Mouse (Mus musculus) T-helper 1 cell (primary cell): ENCODE measurements around the gene Ints3.

Source experiments
- in situ Hi-C: fragments of 300-600 bp; cut with MboI, MseI; formaldehyde crosslinking; loops from one replicate; pipeline ENCODE4 v1.15.1; 2025; ENCODE audit warnings: high pct_unique_total_duplicates

Ints3 gene

GRCm38 (mm10) chr3:90433381-90434020, at the start of gene Ints3:
Gene Ints3 (minus strand): TSS chr3:90433622.
- in situ Hi-C loops: no loop called here

- in situ Hi-C loops: no loop called here
These were observed 42.6 kb upstream of the Ints3 start, which contains the start of gene Ilf2 for GRCm38 (mm10) chr3:90475831-90476611. Gene Ilf2 (plus strand): TSS chr3:90476126.

DNA sequence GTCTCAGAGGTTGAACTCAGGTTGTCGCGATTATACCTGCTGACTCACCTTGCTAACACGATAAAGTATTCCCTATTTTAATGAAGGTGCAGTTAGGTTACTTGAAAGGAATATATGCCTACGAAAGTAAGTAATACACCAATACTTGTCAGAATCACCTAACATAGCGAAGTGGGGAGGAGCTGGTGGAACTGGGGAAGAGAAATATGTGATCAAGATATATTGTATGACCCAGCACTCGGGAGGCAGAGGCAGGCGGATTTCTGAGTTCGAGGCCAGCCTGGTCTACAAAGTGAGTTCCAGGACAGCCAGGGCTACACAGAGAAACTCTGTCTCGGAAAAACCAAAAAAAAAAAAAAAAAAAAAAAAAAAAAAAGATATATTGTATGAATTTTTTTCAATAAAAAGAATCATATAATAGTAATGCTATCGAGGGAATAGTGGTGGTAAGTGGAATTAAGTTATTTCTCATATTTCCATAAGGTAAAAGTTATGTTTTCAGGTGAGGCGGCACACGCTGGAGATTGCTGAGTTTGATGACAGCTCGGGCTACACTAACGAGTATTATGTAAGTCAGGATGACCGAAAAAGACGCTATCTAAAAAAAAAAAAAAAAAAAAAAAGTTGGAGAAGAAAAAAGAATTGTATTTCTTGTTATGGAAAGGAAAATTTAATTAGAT, 41.9 kb upstream of the Ints3 start:
- in situ Hi-C loops: no loop called here

GRCm38 (mm10) chr3:90472213-90472612, 38.8 kb upstream of the Ints3 start:
- in situ Hi-C loops: no loop called here

DNA sequence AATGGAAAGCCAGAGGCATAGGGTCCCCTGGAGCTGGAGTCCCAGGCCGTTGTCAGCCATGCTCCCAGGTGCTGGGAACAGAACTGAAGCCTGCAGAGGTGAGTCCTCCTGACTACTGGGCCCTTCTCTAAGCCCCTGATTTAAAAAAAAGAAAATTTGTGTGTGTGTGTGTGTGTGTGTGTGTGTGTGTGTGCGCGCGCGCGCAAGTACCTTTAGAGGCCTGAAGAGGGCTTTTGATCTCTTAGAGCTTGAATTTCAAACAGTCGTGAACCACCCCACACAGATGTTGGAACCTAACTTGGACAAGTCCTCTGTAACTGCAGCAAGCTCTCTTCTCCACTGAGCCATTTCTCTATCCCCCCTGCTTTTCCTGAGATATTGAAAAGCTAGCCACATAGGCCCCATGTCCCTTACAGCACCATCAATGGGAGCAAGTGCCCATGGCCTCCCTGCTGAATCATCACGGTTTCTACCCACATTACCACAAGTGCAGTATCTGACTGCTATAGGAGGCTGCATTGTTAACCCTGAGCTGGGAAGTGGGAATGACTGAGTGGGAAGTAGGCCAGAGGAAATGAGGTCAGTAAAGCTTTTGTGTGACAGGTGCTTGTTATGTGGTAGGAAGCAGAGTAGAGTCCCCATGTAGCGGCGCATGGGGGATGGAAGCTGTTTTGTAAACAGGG, 34.3 kb upstream of the Ints3 start:
- in situ Hi-C loops: no loop called here

DNA sequence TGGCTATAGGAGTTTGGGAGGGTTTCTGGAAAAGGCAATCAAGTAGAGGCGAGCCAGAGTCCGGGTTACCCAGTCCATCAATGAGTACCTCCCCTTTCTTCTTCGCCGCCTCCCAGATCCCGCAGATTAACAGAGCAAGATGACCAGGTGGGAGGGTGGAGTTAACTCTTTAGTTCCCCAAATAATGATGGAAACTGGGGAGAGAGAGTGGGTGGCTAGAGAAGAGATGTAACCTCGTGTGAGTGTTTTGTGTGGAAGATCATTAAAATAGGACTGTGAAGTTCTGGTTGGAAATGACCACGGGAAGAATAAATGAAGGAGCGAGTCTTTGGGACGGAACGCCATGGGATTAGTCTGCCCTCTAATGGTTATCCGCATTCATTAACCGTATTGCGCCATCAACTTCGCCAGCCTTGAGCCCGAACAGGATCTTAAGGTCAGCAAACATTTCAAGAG, 32.9 kb upstream of the Ints3 start:
- in situ Hi-C loops: no loop called here

DNA sequence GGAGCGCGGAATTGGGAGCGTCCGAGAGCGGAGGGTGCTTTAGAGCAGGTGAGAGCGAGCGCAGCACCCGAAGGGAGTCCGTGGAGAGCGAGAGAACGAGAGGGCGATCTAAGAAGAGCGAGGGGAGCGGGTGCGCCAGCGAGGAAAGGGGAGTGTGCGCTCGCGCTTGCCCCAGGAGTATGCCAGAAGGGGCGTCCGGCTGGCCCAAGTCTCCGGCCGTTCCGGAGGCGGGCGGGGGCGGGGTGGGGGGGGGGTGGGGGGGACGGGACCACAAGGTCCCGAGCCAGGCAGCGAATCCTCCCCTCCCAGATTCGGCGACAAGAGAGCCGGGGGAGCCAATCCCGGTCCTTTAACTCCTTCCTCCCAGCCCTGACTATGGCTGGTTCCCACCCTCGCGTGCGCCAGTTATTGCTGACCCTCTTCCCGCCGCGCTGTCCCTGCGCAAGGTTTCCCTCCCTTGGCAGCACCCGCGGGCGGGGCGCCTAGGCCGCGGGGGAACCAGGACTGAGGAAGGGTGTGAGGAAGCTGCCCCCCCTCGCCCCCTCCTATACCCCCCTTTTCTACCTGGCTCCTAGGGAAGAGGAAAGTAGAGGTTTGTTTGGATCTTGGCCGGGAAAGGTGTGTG, 32.4 kb upstream of the Ints3 start, which contains the start of gene Npr1:
Gene Npr1 (minus strand): TSS at position 181 of the 625 bp plus-strand sequence.
- in situ Hi-C loops: no loop called here

GRCm38 (mm10) chr3:90465081-90465685, 31.8 kb upstream of the Ints3 start:
- in situ Hi-C loops: no loop called here

- in situ Hi-C loops: loop anchor here (5.0 kb wide), 1 partner anchor 47 kb away; no protein-coding TSS in a partner anchor
These were observed 31.2 kb upstream of the Ints3 start for GRCm38 (mm10) chr3:90464552-90465080.

DNA sequence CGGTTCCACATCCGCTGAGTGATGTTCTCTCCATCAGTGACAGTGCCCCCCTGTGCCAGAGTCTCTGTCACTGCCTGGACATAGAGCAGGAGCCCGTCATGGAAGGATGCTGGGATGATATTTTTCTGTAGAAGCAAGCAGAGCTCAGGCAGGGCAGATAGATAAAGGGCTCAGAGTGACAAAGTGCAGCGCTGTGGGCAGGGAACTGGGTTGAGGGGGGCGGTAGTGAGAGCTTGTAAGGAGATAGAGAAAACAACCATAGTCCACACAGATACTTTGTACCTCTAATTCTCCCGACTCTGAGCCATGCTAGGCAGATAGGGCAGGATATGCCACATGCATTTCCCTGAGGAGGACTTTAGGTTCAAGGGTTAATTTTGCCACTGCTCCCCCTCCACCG, 29.2 kb upstream of the Ints3 start:
- in situ Hi-C loops: loop anchor here (5.0 kb wide), 1 partner anchor 45 kb away; no protein-coding TSS in a partner anchor

GRCm38 (mm10) chr3:90461935-90462334, 28.5 kb upstream of the Ints3 start:
- in situ Hi-C loops: loop anchor here (5.0 kb wide), 1 partner anchor 45 kb away; no protein-coding TSS in a partner anchor

- in situ Hi-C loops: loop anchor here (5.0 kb wide), 1 partner anchor 43 kb away; no protein-coding TSS in a partner anchor
These were observed 26.9 kb upstream of the Ints3 start for GRCm38 (mm10) chr3:90460315-90460714.

- in situ Hi-C loops: loop anchor here (5.0 kb wide), 1 partner anchor 42 kb away; no protein-coding TSS in a partner anchor
These were observed 26.3 kb upstream of the Ints3 start for GRCm38 (mm10) chr3:90459727-90460126.

- in situ Hi-C loops: no loop called here
These were observed 21.5 kb upstream of the Ints3 start for GRCm38 (mm10) chr3:90454931-90455330.

GRCm38 (mm10) chr3:90451396-90452095, 18.1 kb upstream of the Ints3 start:
- in situ Hi-C loops: no loop called here

GRCm38 (mm10) chr3:90450874-90451273, 17.5 kb upstream of the Ints3 start:
- in situ Hi-C loops: no loop called here

GRCm38 (mm10) chr3:90448626-90449025, 15.2 kb upstream of the Ints3 start:
- in situ Hi-C loops: no loop called here

- in situ Hi-C loops: no loop called here
These were observed 13.7 kb upstream of the Ints3 start for GRCm38 (mm10) chr3:90447123-90447494.

GRCm38 (mm10) chr3:90446389-90447122, 13.1 kb upstream of the Ints3 start:
- in situ Hi-C loops: no loop called here
